Mouse (Mus musculus) liver, embryonic 12.5 days (tissue): ENCODE data around the gene Gapvd1. TPM values are rescaled to one million over a fixed set of nuclear protein-coding genes. Genes with fewer than 3 reads are reported as not detected.
"Not testable (repeated sequence)": the region's sequence is repeated elsewhere in the genome, so short reads cannot be mapped to it uniquely, and the experiment has no call there.

Experiments
- ATAC-seq: fragments of 200-750 bp; cut with Nextera tagmentation; 2 replicates; pipeline ENCODE4 v1.8.0; 2017; ENCODE audit warnings: moderate number of reproducible peaks, mild to moderate bottlenecking, moderate library complexity
- H3K27ac ChIP-seq: fragments of 300-500 bp; sonication (generic); 2 replicates; pipeline ENCODE4 v1.5.1; 2016; ENCODE audit warnings: mild to moderate bottlenecking
- H3K27me3 ChIP-seq: fragments of 300-500 bp; sonication (generic); replicated peaks from 2 replicates; pipeline ENCODE4 v1.6.1; 2016; ENCODE audit warnings: mild to moderate bottlenecking, moderate library complexity
- H3K36me3 ChIP-seq: fragments of 300-500 bp; sonication (generic); 2 replicates; pipeline ENCODE4 v1.6.1; 2016; ENCODE audit warnings: mild to moderate bottlenecking, moderate library complexity
- H3K4me1 ChIP-seq: fragments of 300-500 bp; sonication (generic); 2 replicates; pipeline ENCODE4 v1.6.1; 2016
- H3K4me2 ChIP-seq: fragments of 300-500 bp; sonication (generic); 2 replicates; pipeline ENCODE4 v1.6.1; 2016; ENCODE audit warnings: mild to moderate bottlenecking, moderate library complexity
- H3K4me3 ChIP-seq: fragments of 300-500 bp; sonication (generic); 2 replicates; pipeline ENCODE4 v1.5.1; 2016; ENCODE audit warnings: mild to moderate bottlenecking, moderate library complexity
- H3K9ac ChIP-seq: fragments of 300-500 bp; sonication (generic); 2 replicates; pipeline ENCODE4 v1.6.1; 2016; ENCODE audit warnings: mild to moderate bottlenecking, moderate library complexity
- H3K9me3 ChIP-seq: fragments of 300-500 bp; sonication (generic); replicated peaks from 2 replicates; pipeline ENCODE4 v1.6.1; 2016; ENCODE audit warnings: mild to moderate bottlenecking, moderate library complexity
- WGBS: fragments of 180-500 bp; shearing (Covaris S2); methylation state at CpG from one replicate; pipeline ENCODE4 v1.1.7; 2016; ENCODE audit not compliant: insufficient replicate concordance; 5-methylcytosine and 5-hydroxymethylcytosine counted together
- polyA plus RNA-seq: library from polyadenylated mRNA; unstranded; fragments of >200 nt; fragmentation: Nextera tagmentation; extraction: Ambion mirVana; gene quantifications from 2 replicates; pipeline ENCODE4 v1.2.1, GENCODE M21; 2016

Gapvd1 gene
- 87.3 and 93.7 TPM in 2 replicates for polyA plus RNA-seq

GRCm38 (mm10) chr2:34754551-34755358 lies at the start of gene Gapvd1:
Gapvd1 (minus strand) TSS chr2:34755232.
- H3K27ac ChIP-seq = peak within 1 kb of the TSS; percentile 99
- peaks cover 38% of the 10 kb centered on the region for H3K4me1 ChIP-seq
- H3K4me2 ChIP-seq = peak within 1 kb of the TSS; percentile 87
- no peak for ATAC-seq
- no peaks in the 10 kb centered on the region for H3K9me3 ChIP-seq
- peak within 1 kb of the TSS; percentile 94 for H3K4me3 ChIP-seq
- peak within 1 kb of the TSS; percentile 100 for H3K9ac ChIP-seq
- H3K36me3 ChIP-seq = peaks cover 7% of the 10 kb centered on the region; the same call in 1 of the 2 replicates
- under 1% methylated on average over 14 of the region's 14 CpGs for WGBS
- no peaks in the 10 kb centered on the region for H3K27me3 ChIP-seq

- H3K27ac ChIP-seq = peak overlapping the region; percentile 91
- ATAC-seq = peak; percentile 60
- H3K36me3 ChIP-seq = peaks cover 59% of the 10 kb centered on the region
- no peaks in the 10 kb centered on the region for H3K27me3 ChIP-seq
- WGBS = 46% methylated on average over 1 of the region's 1 CpGs
- peak overlapping the region; percentile 78 for H3K4me3 ChIP-seq
- peaks cover 80% of the 10 kb centered on the region for H3K4me1 ChIP-seq
- H3K4me2 ChIP-seq = peak overlapping the region; percentile 72
- H3K9me3 ChIP-seq = no peaks in the 10 kb centered on the region
- H3K9ac ChIP-seq = peak overlapping the region; percentile 49
Observed at GRCm38 (mm10) chr2:34804815-34805214, 49.8 kb upstream of the Gapvd1 start.

GRCm38 (mm10) chr2:34804172-34804571 lies 49.1 kb upstream of the Gapvd1 start:
- H3K9ac ChIP-seq = peak overlapping the region; percentile 49
- ATAC-seq = no peak
- 87% methylated on average over 2 of the region's 2 CpGs for WGBS
- no peaks in the 10 kb centered on the region for H3K27me3 ChIP-seq
- H3K4me1 ChIP-seq = peaks cover 74% of the 10 kb centered on the region
- H3K9me3 ChIP-seq = no peaks in the 10 kb centered on the region
- peak overlapping the region; percentile 72 for H3K4me2 ChIP-seq
- H3K27ac ChIP-seq = peak overlapping the region; percentile 91
- peaks cover 53% of the 10 kb centered on the region for H3K36me3 ChIP-seq
- H3K4me3 ChIP-seq = peak overlapping the region; percentile 78

GRCm38 (mm10) chr2:34803746-34804145 lies 48.7 kb upstream of the Gapvd1 start:
- peak overlapping the region; percentile 91 for H3K27ac ChIP-seq
- 76% methylated on average over 3 of the region's 3 CpGs for WGBS
- ATAC-seq = no peak

GRCm38 (mm10) chr2:34802565-34803245 lies 47.7 kb upstream of the Gapvd1 start:
- Histone ChIP-seq H3K4me3 (peak overlapping the region; percentile 78), H3K9ac (peak overlapping the region; percentile 89), H3K27ac (peak overlapping the region; percentile 95), H3K36me3 (peaks cover 39% of the 10 kb centered on the region), H3K4me1 (peaks cover 73% of the 10 kb centered on the region), H3K4me2 (peak overlapping the region; percentile 72)
- WGBS = under 1% methylated on average over 31 of the region's 32 CpGs
- not testable (repeated sequence) for H3K9me3 ChIP-seq, H3K27me3 ChIP-seq
- ATAC-seq = peak; percentile 33

More at GRCm38 (mm10) chr2:34803746-34804145, 48.7 kb upstream of the Gapvd1 start:
- H3K4me2 ChIP-seq = peak overlapping the region; percentile 72
- H3K9ac ChIP-seq = peak overlapping the region; percentile 49
- no peaks in the 10 kb centered on the region for H3K27me3 ChIP-seq
- peak overlapping the region; percentile 78 for H3K4me3 ChIP-seq
- peaks cover 74% of the 10 kb centered on the region for H3K4me1 ChIP-seq
- H3K9me3 ChIP-seq = no peaks in the 10 kb centered on the region
- peaks cover 48% of the 10 kb centered on the region for H3K36me3 ChIP-seq

GRCm38 (mm10) chr2:34801516-34802482 lies 46.8 kb upstream of the Gapvd1 start:
- H3K4me1 ChIP-seq = peaks cover 69% of the 10 kb centered on the region
- H3K9me3 ChIP-seq = no peaks in the 10 kb centered on the region

GRCm38 (mm10) chr2:34800371-34800770 lies 45.3 kb upstream of the Gapvd1 start:
- WGBS = 37% methylated on average over 7 of the region's 7 CpGs
- no peak for ATAC-seq
- Histone ChIP-seq H3K36me3 (peaks cover 34% of the 10 kb centered on the region), H3K4me3 (peak overlapping the region; percentile 73), H3K9me3 (no peaks in the 10 kb centered on the region), H3K27ac (peak overlapping the region; percentile 89), H3K9ac (peak overlapping the region; percentile 85), H3K27me3 (no peaks in the 10 kb centered on the region), H3K4me1 (peaks cover 55% of the 10 kb centered on the region), H3K4me2 (peak overlapping the region; percentile 81)

More at GRCm38 (mm10) chr2:34801516-34802482, 46.8 kb upstream of the Gapvd1 start:
- Histone ChIP-seq H3K4me3 (peak overlapping the region; percentile 78), H3K27me3 (no peaks in the 10 kb centered on the region), H3K4me2 (peak overlapping the region; percentile 72), H3K27ac (peak overlapping the region; percentile 95), H3K36me3 (peaks cover 36% of the 10 kb centered on the region), H3K9ac (peak overlapping the region; percentile 89)
- WGBS = 4% methylated on average over 39 of the region's 39 CpGs
- peak; percentile 86 for ATAC-seq

- peak within 1 kb of the TSS; percentile 89 for H3K27ac ChIP-seq
- peak within 1 kb of the TSS; percentile 85 for H3K9ac ChIP-seq
- H3K4me1 ChIP-seq = peaks cover 48% of the 10 kb centered on the region
- peaks cover 36% of the 10 kb centered on the region for H3K36me3 ChIP-seq
- no peaks in the 10 kb centered on the region for H3K27me3 ChIP-seq
- ATAC-seq = peak; percentile 78
- WGBS = 2% methylated on average over 44 of the region's 44 CpGs
- H3K4me2 ChIP-seq = peak within 1 kb of the TSS; percentile 81
- H3K9me3 ChIP-seq = no peaks in the 10 kb centered on the region
- H3K4me3 ChIP-seq = peak within 1 kb of the TSS; percentile 73
Observed at GRCm38 (mm10) chr2:34799357-34800256, 44.6 kb upstream of the Gapvd1 start, which contains the start of gene Rabepk. Rabepk (minus strand) TSS chr2:34799912.

- H3K36me3 ChIP-seq = peaks cover 43% of the 10 kb centered on the region
- H3K27ac ChIP-seq = no peak overlapping the region
- no peak overlapping the region for H3K9ac ChIP-seq
- peaks cover 27% of the 10 kb centered on the region for H3K4me1 ChIP-seq
- H3K27me3 ChIP-seq = no peaks in the 10 kb centered on the region
- H3K9me3 ChIP-seq = no peaks in the 10 kb centered on the region
- no peak overlapping the region for H3K4me2 ChIP-seq
- WGBS = 80% methylated on average over 7 of the region's 7 CpGs
- no peak overlapping the region for H3K4me3 ChIP-seq
- no peak for ATAC-seq
Observed at GRCm38 (mm10) chr2:34795426-34795825, 40.4 kb upstream of the Gapvd1 start.

- Histone ChIP-seq H3K4me1 (peaks cover 25% of the 10 kb centered on the region), H3K4me3 (no peak overlapping the region), H3K9me3 (no peaks in the 10 kb centered on the region), H3K4me2 (no peak overlapping the region), H3K27ac (no peak overlapping the region), H3K36me3 (peaks cover 51% of the 10 kb centered on the region), H3K27me3 (no peaks in the 10 kb centered on the region), H3K9ac (no peak overlapping the region)
- 86% methylated on average over 2 of the region's 2 CpGs for WGBS
- ATAC-seq = no peak
Observed at GRCm38 (mm10) chr2:34794511-34794910, 39.5 kb upstream of the Gapvd1 start.
